Mouse (Mus musculus) heart, embryonic 14.5 days (tissue): ENCODE results near the gene A630073D07Rik. TPM values are rescaled to one million over a fixed set of nuclear protein-coding genes. Genes with fewer than 3 reads are reported as not detected.
"Not testable (repeated sequence)": the region's sequence is repeated elsewhere in the genome, so short reads cannot be mapped to it uniquely, and the experiment has no call there.

Experiments used
- ATAC-seq: fragments of 200-750 bp; cut with Nextera tagmentation; 2 replicates; pipeline ENCODE4 v1.8.0; 2017; ENCODE audit warnings: low read depth, moderate TSS enrichment; ENCODE audit not compliant: insufficient number of reproducible peaks, insufficient read depth, low FRiP score
- H3K27ac ChIP-seq, 2 experiments: fragments of 200-500 bp in 1 of 2; fragments of 300-500 bp in 1 of 2; sonication (generic) in 1 of 2; replicated peaks in 1 of 2; 2 replicates each; pipeline ENCODE4 v1.5.1; 2012 to 2014; ENCODE audit warnings: low read depth in 2 of 2, low read length in 2 of 2, control low read depth in 1 of 2, mild to moderate bottlenecking in 1 of 2, mixed read lengths in 1 of 2; ENCODE audit not compliant: control insufficient read depth in 1 of 2, insufficient read depth in 1 of 2
- H3K27me3 ChIP-seq: fragments of 300-500 bp; sonication (generic); 2 replicates; pipeline ENCODE4 v1.6.1; 2014; ENCODE audit warnings: mild to moderate bottlenecking, low read length, control low read depth; ENCODE audit not compliant: control insufficient read depth, insufficient read depth
- H3K36me3 ChIP-seq: fragments of 300-500 bp; sonication (generic); 2 replicates; pipeline ENCODE4 v1.6.1; 2014; ENCODE audit warnings: mild to moderate bottlenecking, control low read depth, low read length, mixed read lengths; ENCODE audit not compliant: control insufficient read depth, insufficient read depth
- H3K4me1 ChIP-seq, 2 experiments: fragments of 200-500 bp in 1 of 2; fragments of 300-500 bp in 1 of 2; sonication (generic) in 1 of 2; 2 replicates each; pipeline ENCODE4 v1.6.1; 2012 to 2014; ENCODE audit warnings: low read length in 2 of 2, control low read depth in 1 of 2, mixed read lengths in 1 of 2; ENCODE audit not compliant: control insufficient read depth in 2 of 2, insufficient read depth in 2 of 2
- H3K4me2 ChIP-seq: fragments of 300-500 bp; sonication (generic); 2 replicates; pipeline ENCODE4 v1.6.1; 2014; ENCODE audit warnings: mild to moderate bottlenecking, low read length
- H3K4me3 ChIP-seq, 2 experiments: fragments of 200-500 bp in 1 of 2; fragments of 300-500 bp in 1 of 2; sonication (generic) in 1 of 2; 2 replicates each; pipeline ENCODE4 v1.5.1; 2012 to 2014; ENCODE audit warnings: low read length in 2 of 2, mild to moderate bottlenecking in 2 of 2, control low read depth in 1 of 2, low read depth in 1 of 2, moderate library complexity in 1 of 2; ENCODE audit not compliant: control insufficient read depth in 1 of 2, insufficient read depth in 1 of 2
- H3K9ac ChIP-seq: fragments of 300-500 bp; sonication (generic); 2 replicates; pipeline ENCODE4 v1.6.1; 2014; ENCODE audit warnings: mild to moderate bottlenecking, low read length
- H3K9me3 ChIP-seq: fragments of 300-500 bp; sonication (generic); 2 replicates; pipeline ENCODE4 v1.6.1; 2016; ENCODE audit warnings: low read length, control low read depth; ENCODE audit not compliant: control insufficient read depth
- WGBS: fragments of 180-500 bp; shearing (Covaris S2); extraction: QIAGEN DNeasy Blood & Tissue Kit; methylation state at CpG from one replicate; pipeline ENCODE4 v1.1.7; 2014; 5-methylcytosine and 5-hydroxymethylcytosine counted together
- polyA plus RNA-seq: library from polyadenylated mRNA; unstranded; fragments of >200 nt; fragmentation: Nextera tagmentation; extraction: Ambion mirVana; gene quantifications from 2 replicates; pipeline ENCODE4 v1.2.1, GENCODE M21; 2014

The A630073D07Rik gene
- polyA plus RNA-seq = not detected in 2 replicates

DNA sequence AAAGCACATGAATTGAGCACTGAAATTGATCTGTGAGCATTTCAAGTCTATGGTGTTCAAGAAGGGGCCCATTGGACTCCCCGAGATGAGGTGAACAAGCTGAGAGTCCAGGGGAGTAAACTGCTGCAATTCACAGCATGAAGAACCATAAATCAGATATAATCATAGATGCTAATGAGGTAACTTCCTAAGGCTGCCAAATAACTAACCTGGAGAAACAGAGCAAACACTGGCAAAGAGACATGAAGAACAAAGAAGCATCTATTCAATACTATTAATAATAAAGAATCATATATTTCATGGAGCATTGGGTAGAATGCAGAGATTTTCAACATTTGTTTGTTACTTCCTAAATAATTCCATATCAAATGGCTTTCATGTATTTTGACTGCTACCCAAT lies at the start of gene A630073D07Rik:
A630073D07Rik (minus strand) TSS at position 101 of the 400 bp plus-strand sequence.
- H3K4me3 ChIP-seq = no peak within 1 kb of the TSS
- H3K27ac ChIP-seq = no peak within 1 kb of the TSS
- no peaks in the 10 kb centered on the region for H3K27me3 ChIP-seq
- H3K9me3 ChIP-seq = no peaks in the 10 kb centered on the region
- ATAC-seq = no peak
- H3K36me3 ChIP-seq = no peaks in the 10 kb centered on the region
- 64% methylated on average over 1 of the region's 1 CpGs for WGBS
- H3K4me2 ChIP-seq = no peak within 1 kb of the TSS
- no peak within 1 kb of the TSS for H3K9ac ChIP-seq
- H3K4me1 ChIP-seq = no peaks in the 10 kb centered on the region

DNA sequence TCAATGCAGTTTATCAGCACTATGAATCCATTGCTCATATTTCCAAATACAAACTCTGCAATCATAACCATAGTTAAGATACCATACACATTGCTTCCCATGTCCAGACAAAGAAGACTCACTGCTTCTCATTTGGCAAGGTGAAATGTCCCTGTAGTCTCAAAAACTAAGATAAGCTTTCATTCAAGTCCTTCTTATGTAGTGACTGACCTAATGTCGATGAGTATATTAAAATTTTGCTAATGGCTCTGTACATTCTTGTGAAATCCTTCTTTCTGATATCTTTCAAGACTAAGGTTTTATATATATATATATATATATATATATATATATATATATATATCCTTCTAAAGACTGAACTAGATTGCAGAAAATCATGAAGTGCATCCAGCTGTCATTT lies 49.6 kb upstream of the A630073D07Rik start, which contains the start of gene Tas2r121:
Tas2r121 (minus strand) TSS at position 101 of the 400 bp plus-strand sequence.
- Histone ChIP-seq H3K27ac (no peak within 1 kb of the TSS), H3K27me3 (no peaks in the 10 kb centered on the region), H3K9ac (no peak within 1 kb of the TSS), H3K4me1 (no peaks in the 10 kb centered on the region), H3K4me3 (no peak within 1 kb of the TSS), H3K4me2 (no peak within 1 kb of the TSS), H3K36me3 (no peaks in the 10 kb centered on the region), H3K9me3 (no peaks in the 10 kb centered on the region)
- 74% methylated on average over 1 of the region's 1 CpGs for WGBS
- ATAC-seq = no peak

- H3K27me3 ChIP-seq, ATAC-seq, H3K36me3 ChIP-seq, H3K9ac ChIP-seq, H3K4me2 ChIP-seq, H3K9me3 ChIP-seq, H3K27ac ChIP-seq, H3K4me3 ChIP-seq, H3K4me1 ChIP-seq: not testable (repeated sequence)
- WGBS = 79% methylated on average over 7 of the region's 7 CpGs
These were observed 40.3 kb upstream of the A630073D07Rik start for GRCm38 (mm10) chr6:132691596-132691995.

- H3K4me2 ChIP-seq = no peak within 1 kb of the TSS
- no peak within 1 kb of the TSS for H3K9ac ChIP-seq
- H3K36me3 ChIP-seq = no peaks in the 10 kb centered on the region
- no peak within 1 kb of the TSS for H3K27ac ChIP-seq
- no peak for ATAC-seq
- H3K9me3 ChIP-seq = no peaks in the 10 kb centered on the region
- no peaks in the 10 kb centered on the region for H3K4me1 ChIP-seq
- no peak within 1 kb of the TSS for H3K4me3 ChIP-seq
- H3K27me3 ChIP-seq = no peaks in the 10 kb centered on the region
These were observed 5.3 kb upstream of the A630073D07Rik start, which contains the start of gene Tas2r120 for GRCm38 (mm10) chr6:132656653-132657052. Tas2r120 (plus strand) TSS chr6:132656953.

- Histone ChIP-seq H3K9ac (no peak overlapping the region), H3K4me2 (no peak overlapping the region), H3K27me3 (no peaks in the 10 kb centered on the region), H3K4me3 (no peak overlapping the region), H3K27ac (no peak overlapping the region), H3K9me3 (no peaks in the 10 kb centered on the region), H3K4me1 (no peaks in the 10 kb centered on the region), H3K36me3 (no peaks in the 10 kb centered on the region)
- no peak for ATAC-seq
These were observed 1.9 kb downstream of the A630073D07Rik start for GRCm38 (mm10) chr6:132649399-132649798.

DNA sequence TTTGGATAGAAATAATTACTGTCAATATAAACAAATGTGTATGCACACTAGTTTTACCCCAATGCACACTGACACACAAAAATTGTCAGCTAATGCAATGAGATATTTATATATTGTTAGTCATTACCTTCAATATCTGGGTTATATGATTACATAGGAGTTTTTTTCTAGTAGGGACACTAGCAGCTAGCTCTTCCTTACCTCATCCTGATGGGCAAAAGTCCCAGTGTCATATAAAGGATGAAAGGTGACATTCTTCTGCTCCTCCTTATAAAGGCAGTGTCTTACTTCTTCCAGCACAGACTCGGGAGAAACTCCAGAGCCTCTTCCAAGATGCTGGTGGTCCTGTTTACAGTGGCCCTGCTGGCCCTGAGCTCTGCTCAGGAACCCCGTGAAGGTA lies 55.7 kb downstream of the A630073D07Rik start, which contains the start of gene Prp2:
Prp2 (plus strand) TSS at position 301 of the 400 bp plus-strand sequence.
- not testable (repeated sequence) for H3K27me3 ChIP-seq

More for the DNA sequence above, 55.7 kb downstream of the A630073D07Rik start, which contains the start of gene Prp2:
- not testable (repeated sequence) for H3K36me3 ChIP-seq, H3K27ac ChIP-seq, H3K9ac ChIP-seq, H3K9me3 ChIP-seq, ATAC-seq, H3K4me2 ChIP-seq, H3K4me3 ChIP-seq, H3K4me1 ChIP-seq
- WGBS = 57% methylated on average over 2 of the region's 2 CpGs

Other genes with a start within 250 kb of the A630073D07Rik start
- gene Prh1, start 81.7 kb downstream of the A630073D07Rik start, polyA plus RNA-seq = not detected in 2 replicates
- not detected in 2 replicates for gene Prp2, start 55.6 kb downstream of the A630073D07Rik start, polyA plus RNA-seq
- gene Tas2r120, start 5.4 kb upstream of the A630073D07Rik start, polyA plus RNA-seq = not detected in 2 replicates
- not detected in 2 replicates for gene Tas2r121, start 49.5 kb upstream of the A630073D07Rik start, polyA plus RNA-seq
- not detected in 2 replicates for gene Tas2r122, start 60.4 kb upstream of the A630073D07Rik start, polyA plus RNA-seq
- not detected in 2 replicates for gene Tas2r115, start 86.5 kb upstream of the A630073D07Rik start, polyA plus RNA-seq
- gene Tas2r124, start 103.2 kb upstream of the A630073D07Rik start, polyA plus RNA-seq = not detected in 2 replicates
- gene Tas2r102, start 110.6 kb upstream of the A630073D07Rik start, polyA plus RNA-seq = not detected in 2 replicates
- not detected in 2 replicates for gene Tas2r136, start 126.6 kb upstream of the A630073D07Rik start, polyA plus RNA-seq
- not detected in 2 replicates for gene Tas2r117, start 151.3 kb upstream of the A630073D07Rik start, polyA plus RNA-seq
- gene Tas2r123, start 195.6 kb upstream of the A630073D07Rik start, polyA plus RNA-seq = not detected in 2 replicates
- gene Tas2r116, start 203.9 kb upstream of the A630073D07Rik start, polyA plus RNA-seq = not detected in 2 replicates
- gene Tas2r110, start 216.5 kb upstream of the A630073D07Rik start, polyA plus RNA-seq = not detected in 2 replicates
- not detected in 2 replicates for gene Tas2r113, start 241.5 kb upstream of the A630073D07Rik start, polyA plus RNA-seq